Mouse (Mus musculus) bone marrow, adult 2 months (tissue): ENCODE data around the gene Nfatc2ip.

Experiments used
- CTCF ChIP-seq: fragments of 200-500 bp; IDR thresholded peaks from 2 replicates; pipeline ENCODE4 v1.5.1; 2011; ENCODE audit warnings: low read length, control low read depth; ENCODE audit not compliant: control insufficient read depth, insufficient read depth
- POLR2A ChIP-seq: fragments of 200-500 bp; IDR thresholded peaks from 2 replicates; pipeline ENCODE4 v1.6.1; 2011; ENCODE audit warnings: low read depth, mild to moderate bottlenecking, control low read depth, low read length, borderline replicate concordance; ENCODE audit not compliant: control insufficient read depth

DNA sequence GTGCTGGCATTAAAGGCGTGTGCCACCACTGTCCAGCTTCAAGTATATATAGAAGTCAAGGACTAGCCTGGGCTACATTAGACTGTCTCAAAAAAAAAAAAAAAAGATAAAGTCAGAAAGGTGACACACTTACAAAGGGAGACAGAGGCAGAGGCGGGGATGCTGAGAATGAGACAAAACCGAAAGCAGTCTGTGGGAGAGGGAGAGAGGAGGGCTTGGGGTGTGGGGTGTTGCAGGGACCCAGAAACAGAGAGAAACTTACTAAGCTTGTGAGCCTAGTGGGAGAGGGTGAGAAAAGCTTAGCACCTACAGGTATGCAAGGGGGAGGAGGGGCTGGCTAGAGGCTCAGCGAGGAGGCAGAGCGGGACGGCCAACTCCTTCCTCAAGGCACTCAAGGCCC lies 38.7 kb downstream of the Nfatc2ip start:
- TF ChIP-seq CTCF, result no peak
- no peak for TF ChIP-seq POLR2A
